Mouse (Mus musculus) MEL (cell line): ENCODE results near the gene Vav2.

ENCODE experiments used
- CTCF ChIP-seq, 3 experiments: IDR thresholded peaks in 2 of 3; conservative IDR thresholded peaks in 1 of 3; 2 replicates each; pipeline ENCODE4 v1.5.1; 2011 to 2012; ENCODE audit warnings: low read length in 3 of 3, low read depth in 2 of 3, mild to moderate bottlenecking in 2 of 3, improper control_type of control experiment in 1 of 3, inconsistent platforms in 1 of 3, mixed read lengths in 1 of 3, moderate library complexity in 1 of 3; ENCODE audit not compliant: control insufficient read depth in 1 of 3, insufficient read depth in 1 of 3, poor library complexity in 1 of 3, severe bottlenecking in 1 of 3
- E2F4 ChIP-seq: IDR thresholded peaks from 2 replicates; pipeline ENCODE4 v1.6.1; 2011; ENCODE audit warnings: low read depth, low read length, improper control_type of control experiment, borderline replicate concordance
- GATA1 ChIP-seq: IDR thresholded peaks from 2 replicates; pipeline ENCODE4 v1.6.1; 2011; ENCODE audit warnings: low read depth, low read length, improper control_type of control experiment
- JUND ChIP-seq: IDR thresholded peaks from 2 replicates; pipeline ENCODE4 v1.6.1; 2011; ENCODE audit warnings: low read depth, mild to moderate bottlenecking, improper control_type of control experiment, low read length
- POLR2A ChIP-seq, 2 experiments: IDR thresholded peaks; 2 replicates each; pipeline ENCODE4 v1.6.1; 2011 to 2012; ENCODE audit warnings: low read length in 2 of 2, mild to moderate bottlenecking in 2 of 2, control low read depth in 1 of 2, improper control_type of control experiment in 1 of 2, low read depth in 1 of 2, moderate library complexity in 1 of 2; ENCODE audit not compliant: control insufficient read depth in 1 of 2, insufficient read depth in 1 of 2, poor library complexity in 1 of 2
- POLR2AphosphoS2 ChIP-seq: IDR thresholded peaks from 2 replicates; pipeline ENCODE4 v1.6.1; 2011; ENCODE audit warnings: low read length, improper control_type of control experiment
- SIN3A ChIP-seq: IDR thresholded peaks from 2 replicates; pipeline ENCODE4 v1.6.1; 2012; ENCODE audit warnings: low read length, improper control_type of control experiment, inconsistent platforms
- ZMIZ1 ChIP-seq: IDR thresholded peaks from 2 replicates; pipeline ENCODE4 v1.6.1; 2012; ENCODE audit warnings: low read depth, mild to moderate bottlenecking, inconsistent platforms, low read length, improper control_type of control experiment, moderate library complexity

DNA sequence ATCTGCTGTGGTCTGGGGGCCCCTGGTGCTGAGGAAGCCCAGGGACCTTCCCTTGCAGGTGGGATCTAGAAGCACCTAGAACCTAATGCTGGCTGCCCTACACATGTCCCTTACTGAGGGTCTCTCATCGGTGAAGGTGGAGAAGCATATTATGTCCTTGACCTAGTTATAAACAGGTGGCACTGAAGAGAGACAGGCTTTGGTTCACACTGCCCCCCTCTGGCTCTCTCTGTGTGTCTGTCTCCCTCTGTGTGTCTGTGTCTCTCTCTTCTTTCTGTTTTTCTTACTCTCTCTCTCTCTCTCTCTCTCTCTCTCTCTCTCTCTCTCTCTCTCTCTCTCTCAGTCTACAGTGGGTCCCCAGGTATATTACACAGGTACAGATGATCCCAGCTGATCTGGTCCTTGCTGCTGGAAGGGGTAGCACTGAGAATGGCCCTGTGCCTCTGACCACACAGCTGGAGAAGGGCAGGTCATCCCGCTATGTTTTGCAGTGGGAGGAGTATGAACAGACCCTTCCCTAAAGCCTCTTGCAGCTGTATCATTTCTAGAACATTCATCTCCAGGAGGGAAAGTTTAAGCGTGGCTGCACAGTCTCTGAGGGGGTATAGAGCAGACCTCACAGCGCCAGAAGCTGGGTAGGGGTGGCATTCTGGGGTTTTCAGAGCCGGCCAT is 197.9 kb downstream of the Vav2 start:
- no peak for TF ChIP-seq ZMIZ1
- no peak for TF ChIP-seq GATA1
- TF ChIP-seq CTCF (IDR thresholded peaks at IDR 0.05 in 2 of 3, conservative IDR thresholded peaks at IDR 0.05 in 1 of 3; ENCODE audit: control insufficient read depth in 1 of 3, insufficient read depth in 1 of 3, low read depth in 2 of 3, low read length in 3 of 3, poor library complexity in 1 of 3, severe bottlenecking in 1 of 3) = no peak; a peak in 1 of 6 replicates
- no peak for TF ChIP-seq SIN3A
- no peak for TF ChIP-seq E2F4
- TF ChIP-seq POLR2A (IDR thresholded peaks at IDR 0.05; ENCODE audit: control insufficient read depth in 1 of 2, insufficient read depth in 1 of 2, low read depth in 1 of 2, low read length in 2 of 2, poor library complexity in 1 of 2) = no peak
- TF ChIP-seq JUND = no peak
- TF ChIP-seq POLR2AphosphoS2 = no peak
